Mouse (Mus musculus) ovary, adult 18-20 months (tissue): Measurements from ENCODE around the gene Cyp1a1.
"Not testable (repeated sequence)": the region's sequence is repeated elsewhere in the genome, so short reads cannot be mapped to it uniquely, and the experiment has no call there.

Experiments
- DNase-seq: peaks from one replicate; pipeline ENCODE4 v3.0.0; 2022; ENCODE audit warnings: low spot score, mixed read lengths

The Cyp1a1 gene

GRCm38 (mm10) chr9:57706496-57706895, 18.8 kb downstream of the Cyp1a1 start:
- no peak for DNase-seq

GRCm38 (mm10) chr9:57708068-57708719, 20.5 kb downstream of the Cyp1a1 start, which contains the start of gene Edc3:
Edc3 (plus strand) TSS chr9:57708540.
- peak; percentile 75 for DNase-seq

GRCm38 (mm10) chr9:57708720-57709274, 21.1 kb downstream of the Cyp1a1 start:
- DNase-seq: no peak

- not testable (repeated sequence) for DNase-seq
Measured at GRCm38 (mm10) chr9:57710214-57710613, 22.5 kb downstream of the Cyp1a1 start.

- no peak for DNase-seq
Measured at GRCm38 (mm10) chr9:57712194-57712593, 24.5 kb downstream of the Cyp1a1 start.

- no peak for DNase-seq
Measured at GRCm38 (mm10) chr9:57718408-57718807, 30.7 kb downstream of the Cyp1a1 start.

- no peak for DNase-seq
Measured at GRCm38 (mm10) chr9:57720736-57721135, 33.0 kb downstream of the Cyp1a1 start.

- no peak for DNase-seq
Measured at GRCm38 (mm10) chr9:57722371-57722770, 34.6 kb downstream of the Cyp1a1 start.

GRCm38 (mm10) chr9:57723315-57723715, 35.6 kb downstream of the Cyp1a1 start:
- DNase-seq: peak; percentile 43

- DNase-seq: no peak
Measured at GRCm38 (mm10) chr9:57723796-57724195, 36.1 kb downstream of the Cyp1a1 start.

GRCm38 (mm10) chr9:57724701-57725100, 37.0 kb downstream of the Cyp1a1 start:
- no peak for DNase-seq

- no peak for DNase-seq
Measured at GRCm38 (mm10) chr9:57728312-57728711, 40.6 kb downstream of the Cyp1a1 start.

- no peak for DNase-seq
Measured at GRCm38 (mm10) chr9:57733606-57734005, 45.9 kb downstream of the Cyp1a1 start.

GRCm38 (mm10) chr9:57739863-57740262, 52.1 kb downstream of the Cyp1a1 start:
- DNase-seq: no peak

GRCm38 (mm10) chr9:57744462-57745091, 56.8 kb downstream of the Cyp1a1 start:
- no peak for DNase-seq

- no peak for DNase-seq
Measured at GRCm38 (mm10) chr9:57747067-57747466, 59.3 kb downstream of the Cyp1a1 start.

- no peak for DNase-seq
Measured at GRCm38 (mm10) chr9:57748137-57748536, 60.4 kb downstream of the Cyp1a1 start.

- DNase-seq: no peak
Measured at GRCm38 (mm10) chr9:57748831-57749230, 61.1 kb downstream of the Cyp1a1 start.

- no peak for DNase-seq
Measured at GRCm38 (mm10) chr9:57750901-57751300, 63.2 kb downstream of the Cyp1a1 start.
